Mouse (Mus musculus) gastrocnemius, adult 2 months (tissue): ENCODE measurements around the gene Dntt. TPM values are rescaled to one million over a fixed set of nuclear protein-coding genes. Genes with fewer than 3 reads are reported as not detected.

Experiments used
- DNase-seq: peaks from one replicate; pipeline ENCODE4 v3.0.0; 2022
- H3K27ac ChIP-seq: fragments of 200-600 bp; 2 replicates; pipeline ENCODE4 v1.8.1; 2022; ENCODE audit warnings: mild to moderate bottlenecking
- H3K4me3 ChIP-seq: fragments of 200-600 bp; 2 replicates; pipeline ENCODE4 v1.8.1; 2022; ENCODE audit warnings: mild to moderate bottlenecking, moderate library complexity
- CTCF ChIP-seq: fragments of 200-600 bp; IDR thresholded peaks from 2 replicates; pipeline ENCODE4 v1.8.1; 2022; ENCODE audit warnings: antibody characterized with exemption, mild to moderate bottlenecking, moderate library complexity
- intact Hi-C: fragments of 180-260 bp; cut with DNase I; formaldehyde crosslinking; loops from one replicate; pipeline ENCODE4 v1.15.1; 2025
- total RNA-seq, 2 experiments: library from RNA; stranded (reverse); gene quantifications; 2 replicates each; pipeline ENCODE4 v1.2.3; 2021

Gene Dntt
- total RNA-seq, 2 experiments from 2014 or later: not detected

DNA sequence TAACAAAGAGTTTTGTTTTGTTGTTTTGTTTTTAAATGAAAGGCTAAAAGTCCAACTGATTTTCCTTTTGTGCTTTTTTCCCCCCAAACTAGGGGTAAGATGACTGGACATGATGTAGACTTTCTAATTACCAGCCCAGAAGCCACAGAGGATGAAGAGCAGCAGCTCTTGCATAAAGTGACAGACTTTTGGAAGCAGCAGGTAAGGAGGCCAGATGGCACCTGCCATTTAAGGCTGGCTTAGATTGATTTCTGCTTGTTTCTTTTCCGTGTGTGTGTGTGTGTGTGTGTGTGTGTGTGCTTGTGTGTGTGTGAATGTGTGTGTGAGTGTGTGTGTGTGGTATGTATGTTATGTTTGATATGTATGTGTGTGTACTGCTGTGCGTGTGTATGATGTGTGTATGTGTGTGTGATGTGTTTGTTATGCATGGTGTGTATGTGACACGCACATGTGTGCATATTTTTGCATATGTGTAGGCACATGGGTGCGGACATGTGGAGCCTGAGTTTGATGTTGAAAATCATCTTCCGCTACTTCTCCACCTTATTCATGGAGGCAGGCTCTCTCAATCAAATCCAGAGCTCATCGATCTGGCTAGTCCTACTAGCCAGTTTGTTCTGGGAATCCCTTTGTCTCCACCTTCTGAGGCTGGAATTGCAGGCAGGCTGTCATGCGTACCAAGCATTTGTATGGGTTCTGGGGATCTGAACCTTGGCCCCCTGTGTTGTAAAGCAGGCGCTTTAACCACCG lies 18.5 kb downstream of the Dntt start:
- Histone ChIP-seq H3K4me3 (no peak overlapping the region), H3K27ac (no peak overlapping the region)
- no peak for TF ChIP-seq CTCF
- DNase-seq: no peak
- intact Hi-C loops: no loop called here

DNA sequence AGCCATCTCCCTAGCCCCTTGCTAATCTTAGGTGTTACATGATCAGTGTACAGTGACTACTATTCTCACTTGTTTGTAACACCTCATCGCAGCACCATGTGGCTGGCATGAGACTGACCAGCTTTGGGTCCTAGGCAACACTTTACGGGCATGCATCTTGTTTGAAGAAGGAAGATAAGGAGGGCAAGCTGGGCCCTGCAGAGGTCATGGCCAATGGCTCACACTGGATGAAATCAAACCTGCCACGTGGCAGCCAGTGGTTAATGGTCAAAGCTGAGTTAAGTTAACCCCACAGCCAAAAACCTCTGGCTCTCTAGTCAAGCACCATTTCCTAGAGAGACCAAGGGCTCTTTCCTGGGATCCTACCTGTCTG lies 19.1 kb downstream of the Dntt start:
- DNase-seq: no peak
- no peak for TF ChIP-seq CTCF
- Histone ChIP-seq H3K4me3 (no peak overlapping the region), H3K27ac (no peak overlapping the region)
- intact Hi-C loops: no loop called here

DNA sequence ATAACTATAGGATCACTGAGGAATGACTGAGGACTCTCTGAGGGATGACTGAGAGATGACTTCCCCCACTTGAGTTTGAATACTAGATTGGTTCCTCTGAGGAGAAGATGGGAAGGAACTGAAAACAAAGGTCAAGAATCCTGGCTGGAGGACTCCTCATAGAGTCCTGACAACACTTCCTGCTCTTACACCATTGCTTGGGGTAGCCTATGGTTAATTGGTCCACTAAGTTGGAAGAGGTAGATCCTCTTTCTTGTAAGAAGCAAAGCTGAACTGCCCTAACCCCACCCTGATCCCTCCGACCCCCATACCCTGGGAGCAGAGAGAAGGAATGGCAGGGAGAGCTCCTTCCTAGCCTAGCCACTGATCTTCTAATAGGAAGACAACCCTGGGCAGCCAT lies 22.6 kb downstream of the Dntt start:
- no peak for DNase-seq
- no peak overlapping the region for H3K4me3 ChIP-seq
- intact Hi-C loops: no loop called here
- H3K27ac ChIP-seq: no peak overlapping the region
- TF ChIP-seq CTCF: no peak

DNA sequence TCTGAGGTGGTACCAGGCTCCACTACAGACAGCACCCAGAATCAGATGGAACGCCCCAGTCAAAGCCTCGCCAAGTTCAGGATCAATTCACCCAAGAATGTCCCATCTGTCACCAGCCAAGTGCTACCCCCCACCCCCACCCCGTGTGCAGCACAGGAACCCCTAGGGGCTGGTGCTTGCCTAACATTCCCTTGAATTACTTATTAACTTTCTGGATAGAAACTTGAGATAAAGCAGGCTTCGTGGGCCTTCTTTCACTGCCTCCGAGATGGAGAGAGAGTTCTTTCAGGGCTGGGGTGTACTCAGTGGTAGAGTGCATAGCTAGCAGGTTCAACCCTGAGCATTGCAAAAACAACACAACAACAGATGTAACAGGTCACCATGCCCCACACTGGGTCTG lies 23.2 kb downstream of the Dntt start:
- DNase-seq: no peak
- Histone ChIP-seq H3K4me3 (no peak overlapping the region), H3K27ac (no peak overlapping the region)
- no peak for TF ChIP-seq CTCF
- intact Hi-C loops: no loop called here

DNA sequence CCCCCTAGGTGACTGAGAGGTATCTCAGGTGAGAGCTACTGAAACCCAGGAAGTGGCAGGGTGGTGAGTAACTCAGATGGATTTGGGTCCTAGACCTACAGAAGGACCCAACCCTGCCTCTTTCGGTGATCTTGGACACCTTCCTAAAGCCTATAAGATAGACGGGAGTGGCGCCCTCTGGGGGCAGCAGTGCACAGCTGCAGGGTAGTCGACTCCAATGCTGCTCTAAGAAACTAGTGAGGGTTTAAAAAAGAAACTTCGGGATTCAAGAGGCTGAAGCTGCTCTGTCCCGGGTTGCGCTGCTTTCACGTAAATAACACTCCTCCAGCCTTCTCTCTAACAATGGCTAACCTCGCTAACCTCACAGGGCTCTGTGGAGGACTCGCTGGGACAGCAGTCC lies 24.5 kb downstream of the Dntt start:
- DNase-seq: no peak
- no peak overlapping the region for H3K4me3 ChIP-seq
- H3K27ac ChIP-seq: no peak overlapping the region
- intact Hi-C loops: no loop called here
- TF ChIP-seq CTCF: peak; percentile 54

DNA sequence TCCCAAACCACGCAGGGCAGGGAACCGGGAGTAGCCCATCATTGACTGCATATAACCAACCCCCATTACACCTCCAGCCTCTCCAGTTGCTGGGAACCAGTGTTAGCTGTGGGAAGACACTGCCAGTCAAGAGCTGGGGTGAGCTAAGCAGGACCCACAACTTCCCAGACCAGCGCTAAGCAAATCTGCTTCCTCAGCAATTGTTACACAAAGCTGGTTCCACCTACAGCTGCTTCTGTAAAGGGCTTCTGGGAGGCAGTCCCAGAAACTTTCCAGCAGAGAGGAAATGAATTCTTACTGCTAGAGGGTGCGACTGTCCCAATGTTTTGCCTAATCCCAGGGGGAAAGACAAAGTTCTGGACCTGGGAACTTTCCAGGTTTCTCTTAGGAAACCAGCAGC lies 25.6 kb downstream of the Dntt start:
- no peak for TF ChIP-seq CTCF
- intact Hi-C loops: no loop called here
- Histone ChIP-seq H3K27ac (no peak overlapping the region), H3K4me3 (no peak overlapping the region)
- no peak for DNase-seq

DNA sequence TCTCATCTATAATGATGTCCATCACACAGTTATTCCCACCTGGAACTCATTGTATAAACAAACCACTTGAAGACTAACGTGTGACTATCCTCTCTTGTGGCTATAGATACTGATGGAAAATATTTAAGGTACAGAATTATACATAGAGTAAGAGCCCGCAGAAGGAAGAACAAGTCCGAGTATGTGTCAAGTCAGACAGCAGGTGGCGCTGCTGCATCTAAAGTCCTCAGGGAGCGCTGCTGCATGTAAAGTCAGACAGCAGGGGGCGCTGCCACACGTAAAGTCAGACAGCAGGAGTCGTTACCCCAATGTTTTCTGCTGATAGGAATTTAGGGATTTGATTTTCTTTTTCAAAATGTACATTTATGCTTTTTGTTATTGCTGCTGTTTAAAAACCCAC lies 42.4 kb downstream of the Dntt start:
- H3K4me3 ChIP-seq: no peak overlapping the region
- DNase-seq: peak; percentile 88
- intact Hi-C loops: no loop called here
- TF ChIP-seq CTCF: no peak
- no peak overlapping the region for H3K27ac ChIP-seq

DNA sequence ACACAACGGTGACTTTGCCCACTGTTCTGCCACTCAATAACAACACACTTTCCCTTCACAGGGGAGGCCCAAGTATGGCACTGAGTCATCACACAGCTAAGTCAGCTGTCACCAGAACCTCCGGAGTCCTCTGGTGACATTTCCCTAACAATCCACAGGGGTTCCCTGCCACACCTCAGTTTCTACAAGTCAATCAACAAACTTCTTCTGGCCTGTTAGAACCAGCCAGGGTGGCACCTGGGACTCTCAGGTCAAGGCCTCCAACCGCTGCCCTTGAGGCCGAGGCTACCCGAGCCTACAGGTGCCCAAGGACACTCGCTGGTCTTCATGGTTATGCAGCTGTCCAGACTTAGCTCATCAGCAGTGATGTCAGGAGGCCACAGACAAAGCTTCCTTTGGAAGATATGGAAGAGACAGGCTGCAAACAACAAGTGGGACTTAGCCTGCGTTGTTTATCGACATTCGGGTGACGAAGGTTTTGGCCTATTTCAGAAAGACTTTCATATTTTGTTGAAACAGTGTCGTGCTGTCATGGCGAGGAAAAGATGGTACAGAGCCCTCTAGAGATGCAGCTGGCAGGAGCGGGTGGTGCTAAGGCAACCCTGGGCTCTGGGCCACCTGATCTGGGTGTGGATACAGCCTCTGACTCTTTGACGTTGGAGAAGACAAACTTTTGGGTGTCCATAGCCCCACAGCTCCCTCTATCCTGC lies 44.8 kb downstream of the Dntt start:
- no peak for DNase-seq
- intact Hi-C loops: no loop called here
- TF ChIP-seq CTCF: no peak
- H3K4me3 ChIP-seq: no peak overlapping the region
- H3K27ac ChIP-seq: no peak overlapping the region

DNA sequence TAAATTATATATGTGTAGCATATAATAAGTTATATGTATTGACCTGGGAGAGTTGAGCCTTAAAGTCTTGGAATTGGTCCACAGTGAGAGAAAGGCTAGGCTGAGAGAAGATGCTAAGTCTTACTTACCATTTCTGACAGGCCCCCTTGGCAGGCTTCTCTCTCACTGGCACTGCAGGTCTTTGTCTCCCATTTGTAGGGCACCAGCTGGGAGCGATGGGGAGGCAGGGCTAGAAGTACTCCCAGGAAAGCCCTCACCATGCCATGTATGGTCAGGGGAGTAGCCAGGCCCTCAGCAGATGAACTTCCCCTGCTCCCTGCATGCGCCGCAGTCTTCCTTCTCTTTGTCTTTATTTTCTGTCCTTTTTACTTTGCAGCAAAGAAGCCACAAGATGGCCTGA lies 47.8 kb downstream of the Dntt start, which contains the start of gene Opalin:
Gene Opalin, minus strand, starts transcription at position 208 of the 400 bp plus-strand sequence.
- no peak within 1 kb of the TSS for H3K27ac ChIP-seq
- intact Hi-C loops: no loop called here
- TF ChIP-seq CTCF: no peak
- no peak for DNase-seq
- H3K4me3 ChIP-seq: no peak within 1 kb of the TSS

DNA sequence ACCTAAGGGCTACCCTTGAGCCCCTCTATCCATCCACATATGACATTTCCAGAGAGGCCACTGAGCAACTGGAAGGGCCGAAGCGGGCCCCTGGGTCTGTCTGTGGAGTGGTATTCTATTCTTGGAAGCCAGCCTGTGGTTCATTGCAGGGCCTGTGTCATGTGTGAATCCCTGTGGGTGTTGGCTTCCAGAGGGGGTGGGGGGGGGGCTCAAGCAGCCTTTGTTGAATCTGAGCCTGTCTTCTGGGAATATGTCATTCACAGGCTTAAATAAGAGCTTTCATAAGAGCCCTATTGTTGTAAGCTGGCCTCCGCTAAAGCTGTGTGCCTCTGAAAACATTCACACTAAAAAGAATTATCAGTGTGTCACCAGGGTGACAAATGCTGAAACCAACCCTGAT lies 52.5 kb downstream of the Dntt start:
- Histone ChIP-seq H3K4me3 (no peak overlapping the region), H3K27ac (no peak overlapping the region)
- DNase-seq: no peak
- no peak for TF ChIP-seq CTCF
- intact Hi-C loops: loop anchor here (10.0 kb wide), 1 partner anchor 683 kb away; no protein-coding TSS in a partner anchor

DNA sequence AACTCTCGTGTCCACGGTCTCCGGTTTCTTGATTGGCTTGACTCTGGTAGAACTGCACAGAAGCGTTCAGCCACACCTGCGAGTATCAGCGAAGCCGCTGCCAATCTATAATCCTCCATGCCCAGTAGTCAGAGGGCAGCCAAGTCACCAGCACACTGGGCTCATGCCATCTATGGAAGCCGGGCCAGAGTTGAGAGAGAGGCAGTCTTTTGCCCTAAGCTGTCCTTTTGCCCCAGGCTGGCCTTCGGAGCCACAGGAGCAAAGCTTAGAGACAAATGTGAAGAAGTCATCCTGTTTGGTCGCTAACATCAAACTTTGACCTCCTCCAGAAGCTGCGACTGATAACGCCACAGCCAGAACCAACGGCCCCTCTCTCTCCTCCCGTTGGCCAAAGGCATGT lies 54.6 kb downstream of the Dntt start:
- TF ChIP-seq CTCF: no peak
- no peak overlapping the region for H3K27ac ChIP-seq
- no peak for DNase-seq
- intact Hi-C loops: loop anchor here (10.0 kb wide), 1 partner anchor 681 kb away; no protein-coding TSS in a partner anchor
- no peak overlapping the region for H3K4me3 ChIP-seq

DNA sequence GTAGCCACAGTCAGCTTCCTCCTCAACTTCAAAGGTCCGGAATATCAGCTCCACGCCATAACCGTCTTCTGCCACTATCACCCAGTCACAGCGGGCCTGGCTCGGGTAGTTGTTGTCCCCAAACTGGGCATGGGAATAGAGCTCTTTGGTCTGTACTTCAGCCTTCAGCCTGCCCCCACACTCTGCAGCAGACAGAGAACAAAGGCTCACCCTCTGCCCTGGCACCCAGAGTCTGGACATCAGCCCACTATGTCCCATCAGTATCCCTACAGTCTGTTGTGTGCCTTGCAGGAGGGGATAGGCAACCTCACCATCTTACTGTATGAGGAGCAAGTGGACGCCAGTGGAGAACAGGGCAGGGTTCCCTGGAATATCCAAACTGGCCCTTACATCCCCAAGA lies 57.2 kb downstream of the Dntt start:
- intact Hi-C loops: loop anchor here (2.0 to 10.0 kb wide), 3 partner anchors 121 to 679 kb away; partner anchors contain the start of gene Tll2
- DNase-seq: no peak
- no peak for TF ChIP-seq CTCF
- Histone ChIP-seq H3K27ac (no peak overlapping the region), H3K4me3 (no peak overlapping the region)

DNA sequence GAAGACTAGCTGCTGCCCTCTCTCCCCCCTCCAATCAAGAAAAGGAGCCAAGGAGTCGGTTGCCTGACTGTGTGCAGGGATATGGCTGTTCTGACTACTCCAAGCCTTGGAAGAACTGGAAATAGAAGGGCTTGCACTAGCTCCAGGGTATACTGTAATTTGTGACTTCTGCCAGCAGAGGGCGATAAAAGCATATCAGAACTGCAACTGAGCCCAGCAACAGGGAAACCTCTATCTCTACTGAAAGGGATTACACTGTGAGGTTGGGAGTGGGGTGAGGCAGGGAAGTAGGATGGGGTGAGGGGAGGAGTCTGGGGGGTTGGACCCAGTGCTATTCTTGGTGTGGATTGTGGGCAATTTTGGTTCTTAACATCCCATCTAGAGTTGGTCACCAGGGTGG lies 57.6 kb downstream of the Dntt start:
- peak; percentile 76 for TF ChIP-seq CTCF
- H3K27ac ChIP-seq: no peak overlapping the region
- no peak overlapping the region for H3K4me3 ChIP-seq
- intact Hi-C loops: loop anchor here (2.0 to 10.0 kb wide), 3 partner anchors 121 to 678 kb away; partner anchors contain the start of gene Tll2
- DNase-seq: peak; percentile 73
